24 mouse cellular contexts compared by ENCODE assay signal in the genomic region with DNA sequence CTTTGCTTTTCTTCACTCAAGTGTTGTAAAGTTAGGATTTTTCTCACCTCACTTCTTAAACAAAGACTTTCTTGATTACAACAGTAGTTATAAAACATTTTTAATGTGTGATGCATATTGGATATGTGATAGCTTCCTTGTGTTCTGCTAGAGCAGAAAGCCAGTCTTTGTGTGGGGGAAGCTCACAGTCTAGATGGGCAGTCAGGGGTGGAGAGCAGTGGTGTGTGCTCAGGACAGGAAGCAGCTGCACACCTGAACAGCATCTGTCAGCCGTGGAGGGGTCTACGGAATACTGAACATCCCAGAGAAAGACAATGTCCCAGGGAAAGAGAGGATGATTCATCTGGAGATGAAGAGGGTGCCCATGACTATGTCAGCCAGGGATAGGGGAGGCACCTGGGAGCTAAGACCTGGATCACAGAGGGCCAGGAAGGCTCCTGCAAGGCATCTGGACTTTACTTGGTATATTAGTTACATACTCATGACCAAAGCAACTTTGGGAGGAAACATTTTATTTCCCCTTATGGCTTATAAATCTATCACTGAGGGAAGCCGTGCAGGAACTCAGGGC. TPM values are rescaled to one million over a fixed set of nuclear protein-coding genes. Genes with fewer than 3 reads are reported as not detected.
DNase-seq lines count a peak whose midpoint lies in the region; ATAC-seq and TF ChIP-seq lines count a peak whose summit lies in the region.
"Had no signal": no experiment of that assay in that cellular context is flagged by ENCODE, and none has a peak within 500 bp of the region (broad histone marks: within the 10 kb centered on the region; RNA-seq: fewer than 3 reads in every experiment).

No protein-coding gene starts in this region.

- H3K4me1 ChIP-seq in heart, embryonic 12.5 days (replicated peaks), result peaks cover 17% of the 10 kb centered on the region
- H3K4me1 ChIP-seq in kidney, adult 2 months (ENCODE audit: control insufficient read depth, insufficient read depth, low read length), result peaks cover 42% of the 10 kb centered on the region
- peaks cover 21% of the 10 kb centered on the region for H3K4me1 ChIP-seq in kidney, embryonic 16.5 days (ENCODE audit: insufficient read depth, low read length)

- no peak for ATAC-seq in heart, embryonic 12.5 days (ENCODE audit: insufficient number of reproducible peaks, low FRiP score)
- ATAC-seq in kidney, embryonic 16.5 days (ENCODE audit: low FRiP score, low TSS enrichment), result 0 out of 2 replicates have a peak, but pooled peaks have one; percentile 32
- ATAC-seq: forebrain, embryonic 14.5 days had no signal

- no peaks in the 10 kb centered on the region for H3K9me3 ChIP-seq in heart, embryonic 12.5 days (replicated peaks)
- H3K9me3 ChIP-seq in kidney, embryonic 16.5 days (ENCODE audit: low read length), result no peaks in the 10 kb centered on the region
- H3K9me3 ChIP-seq: embryonic facial prominence, embryonic 13.5 days; embryonic facial prominence, embryonic 15.5 days; forebrain, embryonic 10.5 days; forebrain, embryonic 12.5 days had no signal

- no peak for TF ChIP-seq CTCF in kidney, adult 2 months (conservative IDR thresholded peaks at IDR 0.05; ENCODE audit: insufficient read depth, insufficient read length, low read depth, low read length)

- no peak for TF ChIP-seq POLR2A in kidney, adult 2 months (IDR thresholded peaks at IDR 0.05; ENCODE audit: low read depth, low read length)

- peak; percentile 61 for DNase-seq in heart, adult 11 months
- no peak for DNase-seq in kidney, adult 2 months
- no peak for DNase-seq in kidney, postnatal 36 days
- no peak for DNase-seq in kidney, adult 11 months
- DNase-seq in A20 (ENCODE audit: low read depth, low spot score), result peak; percentile 65
- DNase-seq: adrenal gland, adult 2 months; adrenal gland, postnatal 10 days; adrenal gland, postnatal 25 days; cerebellum, adult 11 months; cerebellum, adult 18-20 months; cerebellum, adult 8-10 months; cerebellum, adult 9-11 months; cerebellum, postnatal 14 days; cerebellum, postnatal 36 days; embryo, embryonic 11 days had no signal

- no peak overlapping the region for H3K9ac ChIP-seq in heart, embryonic 12.5 days
- no peak overlapping the region for H3K9ac ChIP-seq in kidney, embryonic 16.5 days (replicated peaks; ENCODE audit: low read length)
- H3K9ac ChIP-seq: embryonic facial prominence, embryonic 13.5 days; embryonic facial prominence, embryonic 15.5 days; forebrain, embryonic 12.5 days had no signal

- H3K27me3 ChIP-seq in heart, embryonic 12.5 days (replicated peaks), result no peaks in the 10 kb centered on the region
- H3K27me3 ChIP-seq in kidney, adult 2 months (replicated peaks; ENCODE audit: control insufficient read depth, insufficient read depth, low read length), result no peaks in the 10 kb centered on the region
- no peaks in the 10 kb centered on the region for H3K27me3 ChIP-seq in kidney, embryonic 16.5 days (ENCODE audit: insufficient read depth, low read length)
- H3K27me3 ChIP-seq: embryonic facial prominence, embryonic 13.5 days; embryonic facial prominence, embryonic 15.5 days; forebrain, embryonic 12.5 days had no signal

- 79% methylated on average over 3 of the region's 3 CpGs for WGBS in heart, embryonic 12.5 days
- WGBS in kidney, adult 2 months, result 42% methylated on average over 3 of the region's 3 CpGs
- 17% methylated on average over 3 of the region's 3 CpGs for WGBS in kidney, embryonic 16.5 days

- H3K4me3 ChIP-seq in heart, embryonic 12.5 days, result no peak overlapping the region
- H3K4me3 ChIP-seq in kidney, adult 2 months (ENCODE audit: insufficient read depth, low read depth, low read length), result no peak overlapping the region
- H3K4me3 ChIP-seq in kidney, embryonic 16.5 days (ENCODE audit: low read length), result no peak overlapping the region
- H3K4me3 ChIP-seq: embryonic facial prominence, embryonic 13.5 days; embryonic facial prominence, embryonic 15.5 days; erythroblast, embryonic 14.5 days; forebrain, embryonic 10.5 days; forebrain, embryonic 12.5 days had no signal

- no peaks in the 10 kb centered on the region for H3K36me3 ChIP-seq in heart, embryonic 12.5 days
- H3K36me3 ChIP-seq in kidney, adult 2 months (ENCODE audit: control insufficient read depth, insufficient read depth, low read length), result no peaks in the 10 kb centered on the region
- H3K36me3 ChIP-seq in kidney, embryonic 16.5 days (ENCODE audit: insufficient read depth, low read length), result no peaks in the 10 kb centered on the region
- H3K36me3 ChIP-seq: embryonic facial prominence, embryonic 13.5 days; embryonic facial prominence, embryonic 15.5 days; forebrain, embryonic 10.5 days; forebrain, embryonic 12.5 days had no signal

- H3K4me2 ChIP-seq in heart, embryonic 12.5 days, result no peak overlapping the region
- no peak overlapping the region for H3K4me2 ChIP-seq in kidney, embryonic 16.5 days (replicated peaks; ENCODE audit: low read depth, low read length)
- H3K4me2 ChIP-seq: embryonic facial prominence, embryonic 13.5 days; embryonic facial prominence, embryonic 15.5 days; forebrain, embryonic 12.5 days had no signal

- no peak overlapping the region for H3K27ac ChIP-seq in heart, embryonic 12.5 days (ENCODE audit: poor library complexity, severe bottlenecking)
- peak overlapping the region; percentile 37; the same call in 1 of the 2 replicates for H3K27ac ChIP-seq in kidney, adult 2 months (ENCODE audit: insufficient read depth, low read depth, low read length)
- 0 out of 2 replicates have a peak overlapping the region, but pooled peaks have one; percentile 24 for H3K27ac ChIP-seq in kidney, embryonic 16.5 days (ENCODE audit: low read length)
- H3K27ac ChIP-seq: embryonic facial prominence, embryonic 13.5 days; embryonic facial prominence, embryonic 15.5 days; forebrain, embryonic 10.5 days; forebrain, embryonic 12.5 days had no signal

RNA-seq across cellular contexts. Expression of gene Zfp648, which starts 53.9 kb away (rescaled TPM):
- polyA plus RNA-seq in heart, embryonic 12.5 days (2016; fragmentation: Nextera tagmentation; extraction: Ambion mirVana), result 0.09 and 0.15 TPM in 2 replicates
- polyA plus RNA-seq in kidney, adult 2 months (2012; rRNA removed), result 0.84 and 1.3 TPM in 2 replicates
- polyA plus RNA-seq in kidney, embryonic 16.5 days (2015; fragmentation: Nextera tagmentation; extraction: Ambion mirVana), result 0.30 and 0.51 TPM in 2 replicates
- polyA plus RNA-seq: C2C12; erythroblast, embryonic 14.5 days; forebrain, embryonic 12.5 days had no signal

Comparison
In these comparisons a context has a peak if more than half of its experiments do, and no peak if none do; other contexts are left out.
1. DNase-seq: peak in heart, adult 11 months (single experiment) and A20 (single experiment); none in kidney, adult 2 months (single experiment), kidney, postnatal 36 days (0 of 2) and kidney, adult 11 months (single experiment).